Mouse (Mus musculus): ENCODE measurements around the gene Ccdc13. TPM values are rescaled to one million over a fixed set of nuclear protein-coding genes. Genes with fewer than 3 reads are reported as not detected.

Gene Ccdc13
- polyA plus RNA-seq, 1 experiment: 0.01 TPM

- Histone ChIP-seq H3K4me2 (ENCODE audit: low read depth) (no peak overlapping the region), H3K27me3 (ENCODE audit: control insufficient read depth, insufficient read depth, insufficient read length) (no peaks in the 10 kb centered on the region), H3ac (ENCODE audit: control insufficient read depth, insufficient read length) (no peak overlapping the region), H3K79me2 (ENCODE audit: control insufficient read depth, insufficient read depth) (no peaks in the 10 kb centered on the region), H3K36me3 (ENCODE audit: control insufficient read depth, insufficient read depth) (no peaks in the 10 kb centered on the region), H3K4me3 (no peak overlapping the region)
- TF ChIP-seq TCF12 (IDR thresholded peaks at IDR 0.05; ENCODE audit: insufficient read depth, poor library complexity, severe bottlenecking) (no peak), CEBPB (IDR thresholded peaks at IDR 0.05; ENCODE audit: insufficient read depth, poor library complexity, severe bottlenecking) (no peak), REST (IDR thresholded peaks at IDR 0.05; ENCODE audit: insufficient read depth, insufficient read length) (no peak), MYOG (IDR thresholded peaks at IDR 0.05; ENCODE audit: control insufficient read depth in 1 of 3, insufficient read depth in 1 of 3, insufficient read length in 2 of 3, low read depth in 2 of 3) (no peak), MYOD1 (IDR thresholded peaks at IDR 0.05; ENCODE audit: control insufficient read depth in 1 of 3, insufficient read length in 2 of 3, low read depth in 2 of 3) (no peak), MAX (IDR thresholded peaks at IDR 0.05; ENCODE audit: low read depth) (no peak), POLR2A (IDR thresholded peaks at IDR 0.05; ENCODE audit: insufficient read length, low read depth) (no peak), POLR2AphosphoS2 (IDR thresholded peaks at IDR 0.05; ENCODE audit: insufficient read length, low read depth) (no peak), SRF (IDR thresholded peaks at IDR 0.05; ENCODE audit: control insufficient read depth, insufficient read length, low read depth) (no peak), USF1 (IDR thresholded peaks at IDR 0.05; ENCODE audit: low read depth) (no peak), E2F4 (IDR thresholded peaks at IDR 0.05; ENCODE audit: insufficient read depth) (no peak), TCF3 (IDR thresholded peaks at IDR 0.05; ENCODE audit: insufficient read length, low read depth) (no peak)
Observed at GRCm38 (mm10) chr9:121810081-121810821, 29.0 kb downstream of the Ccdc13 start.

GRCm38 (mm10) chr9:121808511-121808910 is 30.8 kb downstream of the Ccdc13 start:
- H3K4me2 ChIP-seq (ENCODE audit: low read depth): no peak overlapping the region
- H3K79me2 ChIP-seq (ENCODE audit: control insufficient read depth, insufficient read depth): no peaks in the 10 kb centered on the region
- no peaks in the 10 kb centered on the region for H3K27me3 ChIP-seq (ENCODE audit: control insufficient read depth, insufficient read depth, insufficient read length)
- no peak overlapping the region for H3K4me3 ChIP-seq
- no peaks in the 10 kb centered on the region for H3K36me3 ChIP-seq (ENCODE audit: control insufficient read depth, insufficient read depth)
- TF ChIP-seq POLR2A (IDR thresholded peaks at IDR 0.05; ENCODE audit: insufficient read length, low read depth) (no peak), TCF12 (IDR thresholded peaks at IDR 0.05; ENCODE audit: insufficient read depth, poor library complexity, severe bottlenecking) (no peak), POLR2AphosphoS2 (IDR thresholded peaks at IDR 0.05; ENCODE audit: insufficient read length, low read depth) (no peak), MYOG (IDR thresholded peaks at IDR 0.05; ENCODE audit: control insufficient read depth in 1 of 3, insufficient read depth in 1 of 3, insufficient read length in 2 of 3, low read depth in 2 of 3) (no peak), E2F4 (IDR thresholded peaks at IDR 0.05; ENCODE audit: insufficient read depth) (no peak)
- H3ac ChIP-seq (ENCODE audit: control insufficient read depth, insufficient read length): no peak overlapping the region

- TF ChIP-seq MYOD1 (IDR thresholded peaks at IDR 0.05; ENCODE audit: control insufficient read depth in 1 of 3, insufficient read length in 2 of 3, low read depth in 2 of 3) (no peak), REST (IDR thresholded peaks at IDR 0.05; ENCODE audit: insufficient read depth, insufficient read length) (no peak), SRF (IDR thresholded peaks at IDR 0.05; ENCODE audit: control insufficient read depth, insufficient read length, low read depth) (no peak), USF1 (IDR thresholded peaks at IDR 0.05; ENCODE audit: low read depth) (no peak), MAX (IDR thresholded peaks at IDR 0.05; ENCODE audit: low read depth) (no peak), TCF3 (IDR thresholded peaks at IDR 0.05; ENCODE audit: insufficient read length, low read depth) (no peak), POLR2AphosphoS2 (IDR thresholded peaks at IDR 0.05; ENCODE audit: insufficient read length, low read depth) (no peak), POLR2A (IDR thresholded peaks at IDR 0.05; ENCODE audit: insufficient read length, low read depth) (no peak), TCF12 (IDR thresholded peaks at IDR 0.05; ENCODE audit: insufficient read depth, poor library complexity, severe bottlenecking) (no peak), E2F4 (IDR thresholded peaks at IDR 0.05; ENCODE audit: insufficient read depth) (no peak), CEBPB (IDR thresholded peaks at IDR 0.05; ENCODE audit: insufficient read depth, poor library complexity, severe bottlenecking) (no peak)
- no peak overlapping the region for H3K4me2 ChIP-seq (ENCODE audit: low read depth)
- no peaks in the 10 kb centered on the region for H3K79me2 ChIP-seq (ENCODE audit: control insufficient read depth, insufficient read depth)
Observed at GRCm38 (mm10) chr9:121807947-121808346, 31.3 kb downstream of the Ccdc13 start.

GRCm38 (mm10) chr9:121807546-121807945 is 31.7 kb downstream of the Ccdc13 start:
- Histone ChIP-seq H3K27me3 (ENCODE audit: control insufficient read depth, insufficient read depth, insufficient read length) (no peaks in the 10 kb centered on the region), H3K4me2 (ENCODE audit: low read depth) (no peak overlapping the region), H3ac (ENCODE audit: control insufficient read depth, insufficient read length) (no peak overlapping the region), H3K4me3 (no peak overlapping the region), H3K79me2 (ENCODE audit: control insufficient read depth, insufficient read depth) (no peaks in the 10 kb centered on the region), H3K36me3 (ENCODE audit: control insufficient read depth, insufficient read depth) (no peaks in the 10 kb centered on the region)
- TF ChIP-seq MAX (IDR thresholded peaks at IDR 0.05; ENCODE audit: low read depth) (no peak), TCF12 (IDR thresholded peaks at IDR 0.05; ENCODE audit: insufficient read depth, poor library complexity, severe bottlenecking) (no peak), USF1 (IDR thresholded peaks at IDR 0.05; ENCODE audit: low read depth) (no peak), SRF (IDR thresholded peaks at IDR 0.05; ENCODE audit: control insufficient read depth, insufficient read length, low read depth) (no peak), TCF3 (IDR thresholded peaks at IDR 0.05; ENCODE audit: insufficient read length, low read depth) (no peak), MYOD1 (IDR thresholded peaks at IDR 0.05; ENCODE audit: control insufficient read depth in 1 of 3, insufficient read length in 2 of 3, low read depth in 2 of 3) (no peak), CEBPB (IDR thresholded peaks at IDR 0.05; ENCODE audit: insufficient read depth, poor library complexity, severe bottlenecking) (no peak), MYOG (IDR thresholded peaks at IDR 0.05; ENCODE audit: control insufficient read depth in 1 of 3, insufficient read depth in 1 of 3, insufficient read length in 2 of 3, low read depth in 2 of 3) (no peak), POLR2A (IDR thresholded peaks at IDR 0.05; ENCODE audit: insufficient read length, low read depth) (no peak), POLR2AphosphoS2 (IDR thresholded peaks at IDR 0.05; ENCODE audit: insufficient read length, low read depth) (no peak), REST (IDR thresholded peaks at IDR 0.05; ENCODE audit: insufficient read depth, insufficient read length) (no peak), E2F4 (IDR thresholded peaks at IDR 0.05; ENCODE audit: insufficient read depth) (no peak)

More at GRCm38 (mm10) chr9:121807947-121808346, 31.3 kb downstream of the Ccdc13 start:
- H3K4me3 ChIP-seq: no peak overlapping the region
- no peaks in the 10 kb centered on the region for H3K27me3 ChIP-seq (ENCODE audit: control insufficient read depth, insufficient read depth, insufficient read length)
- H3K36me3 ChIP-seq (ENCODE audit: control insufficient read depth, insufficient read depth): no peaks in the 10 kb centered on the region
- no peak overlapping the region for H3ac ChIP-seq (ENCODE audit: control insufficient read depth, insufficient read length)

All from myocyte (in vitro differentiated cells).